25 mouse cellular contexts compared by ENCODE assay signal in the genomic region with DNA sequence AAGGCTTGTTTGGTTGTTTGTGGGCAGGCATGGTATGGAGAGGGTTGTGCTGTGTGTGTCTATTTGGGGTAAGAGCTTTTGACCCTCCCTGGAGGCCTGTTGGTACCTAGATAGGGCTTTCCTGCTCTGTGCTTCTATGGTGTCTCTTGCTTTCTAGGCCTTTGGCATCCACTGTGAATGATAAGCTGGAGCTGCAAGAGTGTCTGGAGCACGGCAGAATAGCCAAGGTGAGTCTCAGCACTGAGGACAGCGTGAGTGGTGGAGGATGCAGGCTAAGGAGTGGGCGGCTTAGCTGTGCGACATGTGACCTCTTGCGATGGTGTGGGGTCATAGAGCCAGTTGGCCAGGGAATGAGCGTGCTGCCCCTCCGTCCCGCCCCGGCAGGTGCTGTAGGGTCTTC. TPM values are rescaled to one million over a fixed set of nuclear protein-coding genes. Genes with fewer than 3 reads are reported as not detected.
"Had no signal": no experiment of that assay in that cellular context is flagged by ENCODE, and none has a peak within 500 bp of the region (broad histone marks: within the 10 kb centered on the region; RNA-seq: fewer than 3 reads in every experiment).

No protein-coding gene starts in this region.

- H3K27me3 ChIP-seq: heart, embryonic 12.5 days; heart, embryonic 15.5 days; hindbrain, embryonic 12.5 days; intestine, embryonic 15.5 days; kidney, embryonic 15.5 days; limb, embryonic 12.5 days; liver, embryonic 13.5 days had no signal

- ATAC-seq: hindbrain, embryonic 16.5 days; inflammation-experienced regulatory T-cells, adult 6 months; intestine, embryonic 15.5 days; intestine, postnatal 0 days had no signal

- DNase-seq: gastrocnemius, adult 2 months; gastrocnemius, postnatal 10 days; gastrocnemius, postnatal 25 days; heart, adult 2 months; heart, postnatal 4 days; kidney, adult 18-20 months; kidney, adult 8-10 months; kidney, postnatal 14 days; kidney, postnatal 36 days; layer of hippocampus, adult 9-11 months; liver; liver, embryonic 13.5 days had no signal

- H3K9me3 ChIP-seq: heart, embryonic 10.5 days; heart, embryonic 12.5 days; heart, embryonic 15.5 days; hindbrain, embryonic 10.5 days; hindbrain, embryonic 12.5 days; intestine, embryonic 15.5 days; kidney, embryonic 15.5 days; limb, embryonic 10.5 days; limb, embryonic 12.5 days; liver, embryonic 13.5 days had no signal

- H3K4me3 ChIP-seq: gastrocnemius, adult 2 months; heart, adult 2 months; heart, embryonic 10.5 days; heart, embryonic 12.5 days; heart, embryonic 15.5 days; hindbrain, embryonic 10.5 days; hindbrain, embryonic 12.5 days; intestine, embryonic 15.5 days; kidney, embryonic 15.5 days; left cerebral cortex, adult 2 months; limb, embryonic 10.5 days; limb, embryonic 12.5 days; liver, embryonic 13.5 days had no signal

- H3K4me1 ChIP-seq: heart, embryonic 15.5 days; hindbrain, embryonic 10.5 days; hindbrain, embryonic 12.5 days; intestine, embryonic 15.5 days; kidney, embryonic 15.5 days; limb, embryonic 10.5 days; limb, embryonic 12.5 days; liver, embryonic 13.5 days had no signal

RNA-seq across cellular contexts. Expression of gene Pomc, which starts 49.3 kb away (rescaled TPM):
- total RNA-seq: gastrocnemius, adult 2 months had no signal
